Mouse (Mus musculus) lung, adult 2 months (tissue): ENCODE data around the gene Mboat7.

Experiments
- CTCF ChIP-seq: fragments of 200-500 bp; IDR thresholded peaks from 2 replicates; pipeline ENCODE4 v1.5.1; 2011; ENCODE audit warnings: mild to moderate bottlenecking, low read length, control low read depth; ENCODE audit not compliant: insufficient read depth
- POLR2A ChIP-seq: fragments of 200-500 bp; IDR thresholded peaks from 2 replicates; pipeline ENCODE4 v1.6.1; 2011; ENCODE audit warnings: low read depth, mild to moderate bottlenecking, control low read depth, low read length, borderline replicate concordance; ENCODE audit errors: extremely low read depth

- TF ChIP-seq CTCF (no peak), POLR2A (no peak)
These were observed 47.8 kb downstream of the Mboat7 start for GRCm38 (mm10) chr7:3645488-3646025.
